9 mouse cellular contexts compared by ENCODE assay signal in genomic region chr11:75649155-75649561, GRCm38 (mm10). TPM values are rescaled to one million over a fixed set of nuclear protein-coding genes. Genes with fewer than 3 reads are reported as not detected.
DNase-seq lines count a peak whose midpoint lies in the region; ATAC-seq and TF ChIP-seq lines count a peak whose summit lies in the region.
"Had no signal": no experiment of that assay in that cellular context is flagged by ENCODE, and none has a peak within 500 bp of the region (broad histone marks: within the 10 kb centered on the region; RNA-seq: fewer than 3 reads in every experiment).

No protein-coding gene starts in this region.

- H3K9ac ChIP-seq in midbrain, postnatal 0 days (replicated peaks; ENCODE audit: low read length, poor library complexity, severe bottlenecking): no peak overlapping the region
- no peak overlapping the region; the same call in 1 of the 2 replicates for H3K9ac ChIP-seq in heart, postnatal 0 days (replicated peaks; ENCODE audit: low read depth, low read length)
- no peak overlapping the region for H3K9ac ChIP-seq in limb, embryonic 13.5 days
- H3K9ac ChIP-seq in stomach, embryonic 14.5 days (replicated peaks; ENCODE audit: low read depth, low read length): no peak overlapping the region

- ATAC-seq in midbrain, postnatal 0 days (ENCODE audit: low FRiP score): no peak
- peak; percentile 15 for ATAC-seq in heart, postnatal 0 days (ENCODE audit: insufficient read depth, low read depth)
- ATAC-seq in limb, embryonic 13.5 days (ENCODE audit: low FRiP score, low read depth): no peak
- ATAC-seq in stomach, embryonic 14.5 days (ENCODE audit: insufficient number of reproducible peaks, insufficient read depth, low FRiP score, low read depth): no peak

- TF ChIP-seq CTCF in midbrain, postnatal 0 days (IDR thresholded peaks at IDR 0.05): no peak
- TF ChIP-seq CTCF in heart, postnatal 0 days (IDR thresholded peaks at IDR 0.05; ENCODE audit: low read depth): no peak

- peak; percentile 81; the same call in 1 of the 2 replicates for TF ChIP-seq EP300 in heart, postnatal 0 days (IDR thresholded peaks at IDR 0.05; ENCODE audit: low read depth)

- H3K36me3 ChIP-seq in midbrain, postnatal 0 days (ENCODE audit: insufficient read depth, low read length): no peaks in the 10 kb centered on the region; the same call in none of the 2 replicates
- no peaks in the 10 kb centered on the region for H3K36me3 ChIP-seq in midbrain, embryonic 10.5 days
- H3K36me3 ChIP-seq in heart, postnatal 0 days (replicated peaks; ENCODE audit: control insufficient read depth, insufficient read depth, low read length): peaks cover 7% of the 10 kb centered on the region; the same call in 1 of the 2 replicates
- H3K36me3 ChIP-seq in limb, embryonic 13.5 days: peaks cover 19% of the 10 kb centered on the region
- no peaks in the 10 kb centered on the region for H3K36me3 ChIP-seq in stomach, embryonic 14.5 days (ENCODE audit: control insufficient read depth, insufficient read depth, low read length)

- WGBS in midbrain, postnatal 0 days: 78% methylated on average over 4 of the region's 4 CpGs
- 76% methylated on average over 4 of the region's 4 CpGs for WGBS in midbrain, embryonic 10.5 days
- WGBS in heart, postnatal 0 days: 47% methylated on average over 4 of the region's 4 CpGs
- WGBS in limb, embryonic 13.5 days: 71% methylated on average over 4 of the region's 4 CpGs
- WGBS in stomach, embryonic 14.5 days: 59% methylated on average over 4 of the region's 4 CpGs

- H3K27me3 ChIP-seq in midbrain, postnatal 0 days (ENCODE audit: insufficient read depth, low read length): peaks cover 16% of the 10 kb centered on the region; the same call in 1 of the 2 replicates
- H3K27me3 ChIP-seq in midbrain, embryonic 10.5 days (ENCODE audit: low read depth, poor library complexity, severe bottlenecking): peaks cover 34% of the 10 kb centered on the region
- H3K27me3 ChIP-seq in heart, postnatal 0 days (ENCODE audit: control insufficient read depth, insufficient read depth, low read length): no peaks in the 10 kb centered on the region
- peaks cover 17% of the 10 kb centered on the region for H3K27me3 ChIP-seq in limb, embryonic 13.5 days
- H3K27me3 ChIP-seq in stomach, embryonic 14.5 days (ENCODE audit: control insufficient read depth, insufficient read depth, low read length): no peaks in the 10 kb centered on the region

- no peak overlapping the region for H3K4me3 ChIP-seq in midbrain, postnatal 0 days (ENCODE audit: low read depth, low read length)
- H3K4me3 ChIP-seq in midbrain, embryonic 10.5 days: no peak overlapping the region
- no peak overlapping the region for H3K4me3 ChIP-seq in heart, postnatal 0 days (ENCODE audit: low read depth, low read length)
- no peak overlapping the region for H3K4me3 ChIP-seq in limb, embryonic 13.5 days
- no peak overlapping the region for H3K4me3 ChIP-seq in stomach, embryonic 14.5 days (ENCODE audit: low read depth, low read length)

- 0 out of 2 replicates have a peak overlapping the region, but pooled peaks have one; percentile 32 for H3K27ac ChIP-seq in midbrain, postnatal 0 days (ENCODE audit: low read depth, low read length)
- no peak overlapping the region for H3K27ac ChIP-seq in midbrain, embryonic 10.5 days (replicated peaks)
- H3K27ac ChIP-seq in heart, postnatal 0 days (ENCODE audit: low read depth): peak overlapping the region; percentile 95
- H3K27ac ChIP-seq in limb, embryonic 13.5 days: peak overlapping the region; percentile 22; the same call in 1 of the 2 replicates
- H3K27ac ChIP-seq in stomach, embryonic 14.5 days (ENCODE audit: low read length): peak overlapping the region; percentile 36; the same call in 1 of the 2 replicates

- no peak overlapping the region for H3K4me2 ChIP-seq in midbrain, postnatal 0 days (ENCODE audit: low read depth, low read length, poor library complexity, severe bottlenecking)
- no peak overlapping the region for H3K4me2 ChIP-seq in heart, postnatal 0 days (ENCODE audit: low read depth, low read length)
- H3K4me2 ChIP-seq in limb, embryonic 13.5 days (replicated peaks): no peak overlapping the region
- no peak overlapping the region for H3K4me2 ChIP-seq in stomach, embryonic 14.5 days (replicated peaks; ENCODE audit: low read depth, low read length)

- H3K4me1 ChIP-seq in midbrain, postnatal 0 days (ENCODE audit: insufficient read depth, low read length): peaks cover 11% of the 10 kb centered on the region; the same call in 1 of the 2 replicates
- H3K4me1 ChIP-seq in midbrain, embryonic 10.5 days: peaks cover 41% of the 10 kb centered on the region
- peaks cover 36% of the 10 kb centered on the region for H3K4me1 ChIP-seq in heart, postnatal 0 days (ENCODE audit: control insufficient read depth, insufficient read depth)
- H3K4me1 ChIP-seq in limb, embryonic 13.5 days: peaks cover 31% of the 10 kb centered on the region
- H3K4me1 ChIP-seq in stomach, embryonic 14.5 days (ENCODE audit: control insufficient read depth, insufficient read depth, low read length): peaks cover 17% of the 10 kb centered on the region

- no peaks in the 10 kb centered on the region for H3K9me3 ChIP-seq in midbrain, postnatal 0 days (ENCODE audit: low read length)
- H3K9me3 ChIP-seq in midbrain, embryonic 10.5 days (replicated peaks): no peaks in the 10 kb centered on the region
- H3K9me3 ChIP-seq in heart, postnatal 0 days (replicated peaks; ENCODE audit: control insufficient read depth, low read length): no peaks in the 10 kb centered on the region
- H3K9me3 ChIP-seq in limb, embryonic 13.5 days: no peaks in the 10 kb centered on the region
- H3K9me3 ChIP-seq in stomach, embryonic 14.5 days (ENCODE audit: control insufficient read depth, low read depth, low read length): no peaks in the 10 kb centered on the region
- H3K9me3 ChIP-seq: G1E had no signal

- DNase-seq in midbrain, postnatal 0 days (ENCODE audit: low spot score): no peak
- no peak for DNase-seq in midbrain, embryonic 10.5 days (ENCODE audit: low spot score)
- peak; percentile 69 for DNase-seq in heart, postnatal 0 days (ENCODE audit: low spot score)
- no peak for DNase-seq in left cerebral cortex, adult 11 months (ENCODE audit: low spot score)
- DNase-seq in layer of hippocampus, postnatal 14 days (ENCODE audit: low spot score in 2 of 2): no peak
- no peak for DNase-seq in MN1 (ENCODE audit: low spot score)

RNA-seq across cellular contexts. Expression of gene Myo1c, which starts 1.1 kb away (rescaled TPM):
- total RNA-seq in midbrain, postnatal 0 days (2014; rRNA removed): 19.3 and 22.8 TPM in 2 replicates
- polyA plus RNA-seq in midbrain, postnatal 0 days (2015; fragmentation: Nextera tagmentation; extraction: Ambion mirVana): 7.7 and 7.8 TPM in 2 replicates
- 16.4 and 19.3 TPM in 2 replicates for polyA plus RNA-seq in midbrain, embryonic 10.5 days (2016; fragmentation: Nextera tagmentation; extraction: Ambion mirVana)
- 127 and 143 TPM in 2 replicates for total RNA-seq in heart, postnatal 0 days (2014; rRNA removed; ENCODE audit: low replicate concordance)
- polyA plus RNA-seq in heart, postnatal 0 days (2015; fragmentation: Nextera tagmentation; extraction: Ambion mirVana): 40.4 and 45.2 TPM in 2 replicates
- polyA plus RNA-seq in limb, embryonic 13.5 days (2015; fragmentation: Nextera tagmentation; extraction: Ambion mirVana): 34.2 and 38.0 TPM in 2 replicates
- polyA plus RNA-seq in stomach, embryonic 14.5 days (2014; fragmentation: Nextera tagmentation; extraction: Ambion mirVana): 31.2 and 34.3 TPM in 2 replicates
- 10 to 100 TPM; 20.1 to 21.1 TPM for total RNA-seq in layer of hippocampus, postnatal 14 days (2021)

RNA-seq across cellular contexts. Expression of gene Inpp5k, which starts 18.4 kb away (rescaled TPM):
- total RNA-seq in midbrain, postnatal 0 days (2014; rRNA removed): 50.0 and 50.2 TPM in 2 replicates
- 43.7 and 49.9 TPM in 2 replicates for polyA plus RNA-seq in midbrain, postnatal 0 days (2015; fragmentation: Nextera tagmentation; extraction: Ambion mirVana)
- polyA plus RNA-seq in midbrain, embryonic 10.5 days (2016; fragmentation: Nextera tagmentation; extraction: Ambion mirVana): 19.6 and 23.8 TPM in 2 replicates
- total RNA-seq in heart, postnatal 0 days (2014; rRNA removed; ENCODE audit: low replicate concordance): 55.9 and 64.6 TPM in 2 replicates
- 28.7 and 29.2 TPM in 2 replicates for polyA plus RNA-seq in heart, postnatal 0 days (2015; fragmentation: Nextera tagmentation; extraction: Ambion mirVana)
- 21.1 and 22.0 TPM in 2 replicates for polyA plus RNA-seq in limb, embryonic 13.5 days (2015; fragmentation: Nextera tagmentation; extraction: Ambion mirVana)
- polyA plus RNA-seq in stomach, embryonic 14.5 days (2014; fragmentation: Nextera tagmentation; extraction: Ambion mirVana): 25.9 and 27.7 TPM in 2 replicates
- 10 to 100 TPM; 49.7 to 58.8 TPM for total RNA-seq in layer of hippocampus, postnatal 14 days (2021)

RNA-seq across cellular contexts. Expression of gene Crk, which starts 29.9 kb away (rescaled TPM):
- total RNA-seq in midbrain, postnatal 0 days (2014; rRNA removed): 79.5 and 90.1 TPM in 2 replicates
- polyA plus RNA-seq in midbrain, postnatal 0 days (2015; fragmentation: Nextera tagmentation; extraction: Ambion mirVana): 71.6 and 75.0 TPM in 2 replicates
- polyA plus RNA-seq in midbrain, embryonic 10.5 days (2016; fragmentation: Nextera tagmentation; extraction: Ambion mirVana): 127 and 133 TPM in 2 replicates
- total RNA-seq in heart, postnatal 0 days (2014; rRNA removed; ENCODE audit: low replicate concordance): 57.0 and 74.0 TPM in 2 replicates
- polyA plus RNA-seq in heart, postnatal 0 days (2015; fragmentation: Nextera tagmentation; extraction: Ambion mirVana): 70.8 and 88.4 TPM in 2 replicates
- polyA plus RNA-seq in limb, embryonic 13.5 days (2015; fragmentation: Nextera tagmentation; extraction: Ambion mirVana): 126 and 128 TPM in 2 replicates
- 101 and 104 TPM in 2 replicates for polyA plus RNA-seq in stomach, embryonic 14.5 days (2014; fragmentation: Nextera tagmentation; extraction: Ambion mirVana)
- 100 to 1,000 TPM; 127 to 129 TPM for total RNA-seq in layer of hippocampus, postnatal 14 days (2021)
